Mouse (Mus musculus) erythroblast, embryonic 14.5 days (primary cell): ENCODE measurements around the gene Dennd6b. TPM values are rescaled to one million over a fixed set of nuclear protein-coding genes. Genes with fewer than 3 reads are reported as not detected.

Experiments
- H3K27me3 ChIP-seq: 2 replicates; pipeline ENCODE4 v1.6.1; 2012; ENCODE audit warnings: inconsistent platforms; ENCODE audit not compliant: control insufficient read depth
- H3K36me3 ChIP-seq: 2 replicates; pipeline ENCODE4 v1.6.1; 2012; ENCODE audit warnings: mild to moderate bottlenecking, inconsistent platforms; ENCODE audit not compliant: control insufficient read depth
- H3K4me1 ChIP-seq: 2 replicates; pipeline ENCODE4 v1.6.1; 2012; ENCODE audit warnings: inconsistent platforms; ENCODE audit not compliant: control insufficient read depth
- H3K4me3 ChIP-seq: replicated peaks from 2 replicates; pipeline ENCODE3; 2012; ENCODE audit warnings: moderate library complexity, mild to moderate bottlenecking, inconsistent platforms
- H3K9me3 ChIP-seq: 2 replicates; pipeline ENCODE4 v1.6.1; 2012; ENCODE audit warnings: low read length, inconsistent platforms, mixed read lengths; ENCODE audit not compliant: control insufficient read depth
- GATA1 ChIP-seq: IDR thresholded peaks from 2 replicates; pipeline ENCODE4 v1.6.1; 2012; ENCODE audit warnings: low read length, inconsistent platforms, mixed read lengths
- TAL1 ChIP-seq: IDR thresholded peaks from 3 replicates; pipeline ENCODE4 v1.6.1; 2012; ENCODE audit warnings: low read length, inconsistent platforms, mixed read lengths
- polyA plus RNA-seq: library from polyadenylated mRNA; stranded (reverse); fragments of >175 nt; gene quantifications from 2 replicates; pipeline ENCODE4 v1.2.3, GENCODE M21; 2012

The Dennd6b gene
- polyA plus RNA-seq, 1 experiment, result 0.62 TPM

GRCm38 (mm10) chr15:89141905-89142304, 54.4 kb downstream of the Dennd6b start:
- Histone ChIP-seq H3K4me1 (peaks cover 5% of the 10 kb centered on the region), H3K4me3 (no peak overlapping the region), H3K36me3 (no peaks in the 10 kb centered on the region), H3K9me3 (peaks cover 2% of the 10 kb centered on the region; the same call in 1 of the 2 replicates), H3K27me3 (peaks cover 96% of the 10 kb centered on the region)
- TF ChIP-seq GATA1 (no peak), TAL1 (no peak)

- Histone ChIP-seq H3K36me3 (no peaks in the 10 kb centered on the region), H3K4me1 (peaks cover 2% of the 10 kb centered on the region), H3K9me3 (peaks cover 2% of the 10 kb centered on the region; the same call in 1 of the 2 replicates), H3K27me3 (peaks cover 95% of the 10 kb centered on the region), H3K4me3 (no peak overlapping the region)
- TF ChIP-seq TAL1 (no peak), GATA1 (no peak)
These were observed 54.9 kb downstream of the Dennd6b start for GRCm38 (mm10) chr15:89141443-89141842.

GRCm38 (mm10) chr15:89140659-89141252, 55.5 kb downstream of the Dennd6b start, which contains the start of gene Mapk12:
Gene Mapk12, minus strand, starts transcription at chr15:89140703.
- H3K4me3 ChIP-seq, result no peak within 1 kb of the TSS
- no peaks in the 10 kb centered on the region for H3K36me3 ChIP-seq
- no peaks in the 10 kb centered on the region for H3K4me1 ChIP-seq
- H3K9me3 ChIP-seq, result 0 out of 2 replicates have a peak, but pooled peaks cover 2% of the 10 kb centered on the region
- TF ChIP-seq TAL1, result no peak
- TF ChIP-seq GATA1, result no peak
- H3K27me3 ChIP-seq, result peaks cover 90% of the 10 kb centered on the region

- Histone ChIP-seq H3K9me3 (0 out of 2 replicates have a peak, but pooled peaks cover 2% of the 10 kb centered on the region), H3K36me3 (no peaks in the 10 kb centered on the region), H3K27me3 (peaks cover 90% of the 10 kb centered on the region), H3K4me3 (no peak overlapping the region), H3K4me1 (no peaks in the 10 kb centered on the region)
- no peak for TF ChIP-seq TAL1
- no peak for TF ChIP-seq GATA1
These were observed 56.1 kb downstream of the Dennd6b start for GRCm38 (mm10) chr15:89140048-89140658.

GRCm38 (mm10) chr15:89138531-89138930, 57.8 kb downstream of the Dennd6b start:
- Histone ChIP-seq H3K36me3 (no peaks in the 10 kb centered on the region), H3K9me3 (0 out of 2 replicates have a peak, but pooled peaks cover 2% of the 10 kb centered on the region), H3K27me3 (peaks cover 82% of the 10 kb centered on the region), H3K4me1 (no peaks in the 10 kb centered on the region), H3K4me3 (no peak overlapping the region)
- no peak for TF ChIP-seq TAL1
- TF ChIP-seq GATA1, result no peak

GRCm38 (mm10) chr15:89138046-89138405, 58.3 kb downstream of the Dennd6b start:
- Histone ChIP-seq H3K9me3 (0 out of 2 replicates have a peak, but pooled peaks cover 2% of the 10 kb centered on the region), H3K36me3 (no peaks in the 10 kb centered on the region), H3K4me3 (no peak overlapping the region), H3K4me1 (no peaks in the 10 kb centered on the region), H3K27me3 (peaks cover 80% of the 10 kb centered on the region)
- TF ChIP-seq GATA1, result no peak
- no peak for TF ChIP-seq TAL1

- H3K27me3 ChIP-seq, result peaks cover 77% of the 10 kb centered on the region
- H3K36me3 ChIP-seq, result no peaks in the 10 kb centered on the region
- TF ChIP-seq TAL1, result no peak
- no peaks in the 10 kb centered on the region for H3K4me1 ChIP-seq
- H3K9me3 ChIP-seq, result 0 out of 2 replicates have a peak, but pooled peaks cover 2% of the 10 kb centered on the region
- H3K4me3 ChIP-seq, result no peak overlapping the region
These were observed 58.8 kb downstream of the Dennd6b start for GRCm38 (mm10) chr15:89137378-89138045.

- H3K9me3 ChIP-seq, result 0 out of 2 replicates have a peak, but pooled peaks cover 2% of the 10 kb centered on the region
- no peaks in the 10 kb centered on the region for H3K4me1 ChIP-seq
- TF ChIP-seq TAL1 (no peak), GATA1 (no peak)
- H3K36me3 ChIP-seq, result no peaks in the 10 kb centered on the region
- H3K4me3 ChIP-seq, result no peak overlapping the region
- peaks cover 67% of the 10 kb centered on the region for H3K27me3 ChIP-seq
These were observed 59.7 kb downstream of the Dennd6b start for GRCm38 (mm10) chr15:89136461-89137155.

Other genes with a start within 250 kb of the Dennd6b start
- not detected in 2 replicates for gene Ttll8, start 242.1 kb downstream of the Dennd6b start, polyA plus RNA-seq
- gene Mlc1, start 217.5 kb downstream of the Dennd6b start, polyA plus RNA-seq, result not detected in 2 replicates
- not detected in 2 replicates for gene Mov10l1, start 213.6 kb downstream of the Dennd6b start, polyA plus RNA-seq
- gene Panx2, start 136.8 kb downstream of the Dennd6b start, polyA plus RNA-seq, result not detected in 2 replicates
- gene Trabd, start 121.4 kb downstream of the Dennd6b start, polyA plus RNA-seq, result 1.7 and 1.9 TPM in 2 replicates
- 0.19 and 0.34 TPM in 2 replicates for gene Selenoo, start 107.4 kb downstream of the Dennd6b start, polyA plus RNA-seq
- gene Tubgcp6, start 73.4 kb downstream of the Dennd6b start, polyA plus RNA-seq, result 4.4 and 4.8 TPM in 2 replicates
- gene Hdac10, start 67.8 kb downstream of the Dennd6b start, polyA plus RNA-seq, result 0.33 and 0.64 TPM in 2 replicates
- 0.02 and 0.03 TPM in 2 replicates for gene Mapk12, start 55.8 kb downstream of the Dennd6b start, polyA plus RNA-seq
- gene Mapk11, start 46.9 kb downstream of the Dennd6b start, polyA plus RNA-seq, result 0.02 TPM in 1 of 2 replicates, not detected in the other
- gene Plxnb2, start 15.7 kb downstream of the Dennd6b start, polyA plus RNA-seq, result 0.86 and 1.1 TPM in 2 replicates
- 9.5 and 14.5 TPM in 2 replicates for gene Ppp6r2, start 15.1 kb upstream of the Dennd6b start, polyA plus RNA-seq
- 28.7 and 42.5 TPM in 2 replicates for gene Sbf1, start 118.8 kb upstream of the Dennd6b start, polyA plus RNA-seq
- 0.27 and 0.53 TPM in 2 replicates for gene Adm2, start 126.2 kb upstream of the Dennd6b start, polyA plus RNA-seq
- not detected in 2 replicates for gene Miox, start 137.9 kb upstream of the Dennd6b start, polyA plus RNA-seq
- gene Lmf2, start 159.2 kb upstream of the Dennd6b start, polyA plus RNA-seq, result 29.8 and 31.5 TPM in 2 replicates
- 17.1 and 19.8 TPM in 2 replicates for gene Ncaph2, start 159.2 kb upstream of the Dennd6b start, polyA plus RNA-seq
- gene Sco2, start 177.3 kb upstream of the Dennd6b start, polyA plus RNA-seq, result 0.47 and 0.81 TPM in 2 replicates
- 0.16 and 0.17 TPM in 2 replicates for gene Tymp, start 180.5 kb upstream of the Dennd6b start, polyA plus RNA-seq
- gene Odf3b, start 182.8 kb upstream of the Dennd6b start, polyA plus RNA-seq, result 0.44 and 0.65 TPM in 2 replicates
- gene Klhdc7b, start 188.4 kb upstream of the Dennd6b start, polyA plus RNA-seq, result not detected in 2 replicates
- not detected in 2 replicates for gene Syce3, start 214.0 kb upstream of the Dennd6b start, polyA plus RNA-seq
- gene Cpt1b, start 229.4 kb upstream of the Dennd6b start, polyA plus RNA-seq, result 0.08 TPM in 1 of 2 replicates, not detected in the other
- 0.03 and 0.05 TPM in 2 replicates for gene C730034F03Rik, start 233.1 kb upstream of the Dennd6b start, polyA plus RNA-seq
- gene Gm44502, start 233.2 kb upstream of the Dennd6b start, polyA plus RNA-seq, result 0.08 and 0.15 TPM in 2 replicates
- gene Chkb, start 233.4 kb upstream of the Dennd6b start, polyA plus RNA-seq, result 19.2 and 20.4 TPM in 2 replicates